Mouse (Mus musculus): ENCODE results near the gene Wasl.

Gene Wasl

GRCm38 (mm10) chr6:24564081-24564480 is 100.7 kb downstream of the Wasl start:
- DNase-seq (ENCODE audit: low read depth in 2 of 2, low spot score in 2 of 2) = no peak

All from CD8-positive naive resting alpha-beta T cell, adult 2 months (primary cell).